Mouse (Mus musculus) thymus, adult 2 months (tissue): ENCODE measurements around the gene Trpt1. TPM values are rescaled to one million over a fixed set of nuclear protein-coding genes. Genes with fewer than 3 reads are reported as not detected.

Experiments used
- DNase-seq: peaks from one replicate; pipeline ENCODE4 v3.0.0; 2021
- H3K27ac ChIP-seq: fragments of 200-500 bp; 2 replicates; pipeline ENCODE4 v1.5.1; 2012; ENCODE audit warnings: low read length, control low read depth; ENCODE audit not compliant: control insufficient read depth, insufficient read depth
- H3K27me3 ChIP-seq: fragments of 200-500 bp; 2 replicates; pipeline ENCODE4 v1.6.1; 2012; ENCODE audit warnings: mild to moderate bottlenecking, low read length, moderate library complexity, mixed read lengths; ENCODE audit not compliant: control insufficient read depth, insufficient read depth
- H3K36me3 ChIP-seq: fragments of 200-500 bp; 2 replicates; pipeline ENCODE4 v1.6.1; 2012; ENCODE audit warnings: mild to moderate bottlenecking, low read length, moderate library complexity; ENCODE audit not compliant: control insufficient read depth, insufficient read depth
- H3K4me1 ChIP-seq: fragments of 200-500 bp; replicated peaks from 2 replicates; pipeline ENCODE4 v1.6.1; 2012; ENCODE audit warnings: low read length; ENCODE audit not compliant: control insufficient read depth, insufficient read depth
- H3K4me3 ChIP-seq: fragments of 200-500 bp; 2 replicates; pipeline ENCODE4 v1.5.1; 2012; ENCODE audit warnings: mild to moderate bottlenecking, low read length, control low read depth, moderate library complexity; ENCODE audit not compliant: control insufficient read depth, insufficient read depth
- CTCF ChIP-seq: fragments of 200-500 bp; IDR thresholded peaks from 2 replicates; pipeline ENCODE4 v1.5.1; 2012; ENCODE audit warnings: mild to moderate bottlenecking, control low read depth, low read length, moderate library complexity, borderline replicate concordance; ENCODE audit not compliant: control insufficient read depth, poor library complexity, insufficient read depth; ENCODE audit errors: extremely low read depth
- POLR2A ChIP-seq: fragments of 200-500 bp; IDR thresholded peaks from 2 replicates; pipeline ENCODE4 v1.6.1; 2012; ENCODE audit warnings: mild to moderate bottlenecking, low read length, control low read depth, moderate library complexity; ENCODE audit not compliant: control insufficient read depth, poor library complexity, insufficient read depth; ENCODE audit errors: extremely low read depth
- WGBS: fragments of 180-500 bp; shearing (Covaris S2); methylation state at CpG from one replicate; pipeline ENCODE4 v1.1.7; 2018; 5-methylcytosine and 5-hydroxymethylcytosine counted together
- polyA plus RNA-seq: library from polyadenylated mRNA; depleted of rRNA; stranded (reverse); fragments of >200 nt; gene quantifications from 2 replicates; pipeline ENCODE4 v1.2.3, GENCODE M21; 2012

The Trpt1 gene
- polyA plus RNA-seq, 1 experiment = 9.9 TPM

DNA sequence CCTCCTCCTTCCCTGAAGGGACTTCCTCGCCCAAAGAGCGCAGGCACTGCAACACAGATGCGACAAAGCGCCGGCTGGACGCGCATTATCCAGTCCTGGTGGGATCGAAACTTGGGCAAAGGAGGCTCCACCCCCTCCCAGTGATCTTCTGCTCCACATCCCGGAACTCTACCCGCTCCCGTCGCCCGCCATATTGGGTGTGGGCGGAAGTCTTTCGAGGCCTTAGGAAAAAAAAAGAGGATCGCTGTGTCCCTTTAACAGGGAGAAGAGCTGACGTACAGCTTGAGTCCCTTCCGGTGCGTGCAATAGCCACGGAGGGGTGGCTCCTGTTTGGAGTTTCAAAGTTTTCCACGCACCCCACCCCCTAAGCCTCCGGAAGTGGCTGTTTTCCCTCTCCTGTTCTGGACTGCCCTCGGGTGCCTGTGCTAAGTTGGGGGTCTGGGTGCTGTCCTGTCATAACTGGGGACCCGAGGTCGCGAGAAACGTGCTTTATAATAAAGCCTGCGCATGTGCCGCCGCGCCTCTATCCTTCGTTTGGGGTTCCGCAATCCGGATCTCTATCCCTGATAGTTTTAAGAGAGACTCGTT is 44.5 kb upstream of the Trpt1 start:
- TF ChIP-seq POLR2A = peak; percentile 53
- TF ChIP-seq CTCF = no peak
- under 1% methylated on average over 35 of the region's 35 CpGs for WGBS
- Histone ChIP-seq H3K27me3 (no peaks in the 10 kb centered on the region), H3K36me3 (no peaks in the 10 kb centered on the region), H3K27ac (peak overlapping the region; percentile 73), H3K4me3 (peak overlapping the region; percentile 70), H3K4me1 (peaks cover 20% of the 10 kb centered on the region)
- DNase-seq = peak; percentile 87

- no peaks in the 10 kb centered on the region for H3K27me3 ChIP-seq
- no peaks in the 10 kb centered on the region for H3K36me3 ChIP-seq
- no peak for TF ChIP-seq CTCF
- TF ChIP-seq POLR2A = no peak
- H3K4me3 ChIP-seq = peak overlapping the region; percentile 70
- H3K4me1 ChIP-seq = peaks cover 20% of the 10 kb centered on the region
- peak overlapping the region; percentile 73 for H3K27ac ChIP-seq
- DNase-seq = peak; percentile 56
- WGBS = 7% methylated on average over 31 of the region's 31 CpGs
Measured at GRCm38 (mm10) chr19:6951994-6952711, 43.8 kb upstream of the Trpt1 start.

DNA sequence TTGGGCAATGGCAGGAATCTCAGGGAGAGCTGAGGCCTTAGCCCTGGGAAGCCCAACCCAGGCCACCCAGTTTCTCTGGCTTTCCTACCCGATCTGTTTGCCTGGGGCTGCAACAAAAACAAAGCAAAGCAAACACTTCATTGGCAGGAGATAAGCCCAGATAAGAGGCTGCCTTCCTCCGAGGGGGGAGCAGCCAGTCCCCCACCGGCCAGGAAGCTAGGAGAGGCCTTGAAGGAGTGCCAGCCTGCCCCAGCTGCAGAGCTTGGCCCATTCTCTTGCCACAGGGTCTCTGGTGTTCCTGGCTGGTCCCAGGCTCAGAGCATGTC is 43.3 kb upstream of the Trpt1 start:
- no peak for TF ChIP-seq POLR2A
- no peak for TF ChIP-seq CTCF
- Histone ChIP-seq H3K27ac (peak overlapping the region; percentile 73; the same call in 1 of the 2 replicates), H3K4me3 (peak overlapping the region; percentile 70; the same call in 1 of the 2 replicates), H3K4me1 (peaks cover 20% of the 10 kb centered on the region), H3K27me3 (no peaks in the 10 kb centered on the region), H3K36me3 (no peaks in the 10 kb centered on the region)
- DNase-seq = no peak
- WGBS = 1% methylated on average over 3 of the region's 3 CpGs

DNA sequence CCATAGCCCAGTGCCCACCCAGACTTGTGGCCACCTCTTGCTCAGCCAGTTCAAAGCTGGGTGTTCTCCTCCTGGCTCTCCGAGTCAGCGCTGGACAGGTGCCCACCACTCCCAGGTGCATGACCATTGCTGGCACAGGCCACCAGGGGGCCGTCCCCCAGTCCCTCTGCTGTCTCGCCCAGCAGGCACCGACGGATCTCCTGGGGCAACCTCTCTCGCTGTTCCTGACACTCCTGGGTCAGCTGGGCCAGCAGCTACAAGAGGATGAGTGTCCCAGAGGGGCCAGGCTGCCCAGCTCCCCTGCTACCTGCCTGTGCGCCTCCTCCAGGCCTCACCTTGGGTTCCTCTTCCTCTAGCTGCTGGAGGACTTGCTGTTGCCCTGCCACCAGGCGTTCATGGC is 41.9 kb upstream of the Trpt1 start:
- Histone ChIP-seq H3K4me1 (peaks cover 16% of the 10 kb centered on the region), H3K36me3 (no peaks in the 10 kb centered on the region), H3K4me3 (no peak overlapping the region), H3K27ac (no peak overlapping the region), H3K27me3 (no peaks in the 10 kb centered on the region)
- 80% methylated on average over 9 of the region's 9 CpGs for WGBS
- no peak for DNase-seq
- TF ChIP-seq CTCF (peak; percentile 63; the same call in 1 of the 2 replicates), POLR2A (no peak)

DNA sequence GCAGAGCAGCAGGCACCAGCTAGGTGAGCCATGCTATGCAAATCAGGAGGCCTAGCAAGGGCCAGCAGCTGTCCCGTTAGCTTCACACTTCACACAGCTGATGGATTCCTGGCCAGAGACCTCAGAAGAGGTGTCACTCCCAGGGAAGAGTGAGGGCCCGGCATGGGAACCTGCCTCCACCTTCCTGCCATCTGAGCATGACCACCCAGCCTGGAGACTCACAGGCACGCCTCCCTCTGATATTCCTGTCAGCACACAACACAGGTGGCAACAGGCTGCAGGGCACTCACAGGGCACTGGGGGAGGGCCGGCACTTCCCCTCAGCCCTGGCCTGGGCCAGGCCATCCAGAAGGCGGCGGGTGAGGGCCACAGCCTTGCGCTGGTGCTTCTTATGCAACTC is 40.5 kb upstream of the Trpt1 start:
- no peak for DNase-seq
- Histone ChIP-seq H3K36me3 (no peaks in the 10 kb centered on the region), H3K4me3 (no peak overlapping the region), H3K27ac (no peak overlapping the region), H3K4me1 (peaks cover 15% of the 10 kb centered on the region), H3K27me3 (no peaks in the 10 kb centered on the region)
- WGBS = 95% methylated on average over 7 of the region's 7 CpGs
- TF ChIP-seq POLR2A = no peak
- TF ChIP-seq CTCF = no peak

GRCm38 (mm10) chr19:6956461-6956860 is 39.5 kb upstream of the Trpt1 start:
- DNase-seq = no peak
- no peaks in the 10 kb centered on the region for H3K27me3 ChIP-seq
- TF ChIP-seq POLR2A (no peak), CTCF (no peak)
- H3K36me3 ChIP-seq = no peaks in the 10 kb centered on the region
- H3K27ac ChIP-seq = no peak overlapping the region
- no peak overlapping the region for H3K4me3 ChIP-seq
- 90% methylated on average over 10 of the region's 10 CpGs for WGBS
- H3K4me1 ChIP-seq = peaks cover 12% of the 10 kb centered on the region
